Mouse (Mus musculus): Measurements from ENCODE around the gene Defa22.
"Not testable (repeated sequence)": the region's sequence is repeated elsewhere in the genome, so short reads cannot be mapped to it uniquely, and the experiment has no call there.

- not testable (repeated sequence) for TF ChIP-seq CTCF (IDR thresholded peaks at IDR 0.05); EP300 (IDR thresholded peaks at IDR 0.05; ENCODE audit: insufficient read depth, low read depth, low read length)
Measured at GRCm38 (mm10) chr8:21134342-21134741, 27.7 kb upstream of the Defa22 start, which contains the start of gene Defa30.

Measured in heart, adult 2 months (tissue).